Mouse (Mus musculus) layer of hippocampus, postnatal 14 days (tissue): ENCODE data around the gene Pid1. TPM values are rescaled to one million over a fixed set of nuclear protein-coding genes. Genes with fewer than 3 reads are reported as not detected.

Experiments used
- DNase-seq, 2 experiments: peaks; one replicate each; pipeline ENCODE4 v3.0.0; 2021 to 2022; ENCODE audit warnings: low spot score in 2 of 2, mixed read lengths in 1 of 2
- microRNA-seq, 2 experiments: library from miRNA; unstranded; fragments of <30 nt; microRNA quantifications; one replicate each; pipeline ENCODE4 v1.2.0; 2021
- total RNA-seq, 2 experiments: library from RNA; stranded (reverse); gene quantifications; 2 replicates each; pipeline ENCODE4 v1.2.3; 2021

The Pid1 gene
- total RNA-seq, 2 experiments from 2014 or later: 33.7 to 35.8 TPM

DNA sequence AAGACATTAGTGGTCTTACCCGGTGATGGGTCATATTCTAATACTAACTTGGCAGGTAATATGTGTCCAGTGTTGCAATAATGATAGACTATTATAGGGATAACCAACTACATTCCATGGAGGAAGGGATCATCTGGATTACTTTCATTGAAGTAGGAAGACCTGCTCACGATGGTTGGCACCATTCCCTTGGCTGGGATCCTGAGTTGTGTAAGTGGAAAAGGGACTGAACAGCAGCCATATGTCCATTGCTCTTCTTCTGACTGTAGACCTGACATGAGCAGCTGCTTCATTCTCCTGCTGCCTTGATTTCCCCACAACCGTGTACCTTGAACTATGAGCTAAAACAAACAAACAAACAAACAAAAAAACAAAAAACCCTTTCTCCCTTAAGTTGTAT lies 278.6 kb downstream of the Pid1 start:
- DNase-seq: no peak

DNA sequence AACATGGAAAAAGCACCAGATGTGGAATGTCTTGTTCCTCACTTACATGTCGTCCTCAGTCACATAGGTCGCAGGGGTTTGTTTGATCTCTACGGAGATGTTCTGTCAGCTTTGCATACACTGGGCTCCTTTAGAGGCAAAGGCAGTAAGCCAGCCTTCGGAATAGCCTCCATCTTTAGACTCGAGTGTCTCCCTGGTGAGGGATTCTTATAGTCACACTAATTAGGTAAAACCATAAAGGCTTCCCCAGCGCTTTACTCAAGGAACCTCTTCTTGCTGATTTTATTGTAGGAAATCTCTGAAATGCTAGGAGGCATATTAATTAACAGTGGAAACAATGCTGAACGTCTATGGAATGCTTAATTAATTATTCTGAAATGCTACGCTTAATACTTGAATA lies 284.4 kb downstream of the Pid1 start:
- no peak for DNase-seq

DNA sequence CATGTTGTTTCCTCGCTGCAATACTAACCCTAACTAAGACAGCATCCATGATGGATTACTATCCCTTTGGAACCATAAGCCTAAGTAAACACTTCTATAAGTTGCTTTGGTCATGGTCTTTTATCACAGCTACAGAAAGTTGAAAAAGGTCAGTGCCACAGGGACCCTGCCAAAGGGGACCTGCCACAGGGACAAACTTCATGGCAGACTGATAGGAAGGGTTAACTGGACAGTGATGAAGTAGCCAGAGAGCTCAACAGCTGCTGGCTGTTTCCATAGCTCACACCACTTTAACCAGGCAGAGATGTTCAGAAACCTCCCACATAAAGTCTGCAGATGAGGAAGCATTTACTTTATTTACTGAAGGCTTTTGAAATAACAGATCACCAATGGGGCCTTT lies 287.0 kb downstream of the Pid1 start:
- DNase-seq: no peak

DNA sequence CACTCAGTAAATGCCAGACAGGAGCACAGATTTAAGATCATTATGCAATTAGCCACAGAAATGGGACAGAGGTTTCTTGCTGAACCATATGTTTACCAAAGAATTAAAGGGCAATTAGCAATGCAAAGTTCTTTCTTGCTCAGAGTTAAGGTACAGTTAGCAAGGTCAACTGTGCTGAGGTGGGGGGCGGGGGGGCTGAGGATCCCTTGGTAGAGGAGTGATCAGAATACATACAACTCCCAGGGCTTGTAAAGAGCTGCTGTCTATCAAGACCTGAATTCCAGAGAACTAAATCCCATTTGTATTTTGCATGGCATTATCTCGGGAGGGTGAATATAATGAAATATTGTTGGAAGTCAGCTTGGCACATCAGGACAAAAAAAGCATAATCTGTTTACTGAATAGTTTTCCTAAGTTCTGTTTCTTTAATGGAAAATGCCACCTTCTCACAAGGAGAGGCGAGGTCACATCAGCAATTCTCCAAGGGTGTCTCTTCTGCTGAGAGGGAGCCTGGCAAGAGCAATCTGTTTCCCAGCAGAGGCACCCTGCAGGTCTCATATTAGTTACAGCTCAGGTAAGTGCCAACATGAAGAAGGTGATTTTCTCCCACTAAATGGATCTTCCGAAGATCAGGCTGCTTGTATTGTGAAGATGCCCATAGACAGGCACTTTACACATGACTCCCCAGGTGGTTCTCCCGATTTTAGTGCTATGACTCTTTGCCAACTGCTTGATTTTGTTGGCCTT lies 306.9 kb downstream of the Pid1 start:
- DNase-seq: no peak

DNA sequence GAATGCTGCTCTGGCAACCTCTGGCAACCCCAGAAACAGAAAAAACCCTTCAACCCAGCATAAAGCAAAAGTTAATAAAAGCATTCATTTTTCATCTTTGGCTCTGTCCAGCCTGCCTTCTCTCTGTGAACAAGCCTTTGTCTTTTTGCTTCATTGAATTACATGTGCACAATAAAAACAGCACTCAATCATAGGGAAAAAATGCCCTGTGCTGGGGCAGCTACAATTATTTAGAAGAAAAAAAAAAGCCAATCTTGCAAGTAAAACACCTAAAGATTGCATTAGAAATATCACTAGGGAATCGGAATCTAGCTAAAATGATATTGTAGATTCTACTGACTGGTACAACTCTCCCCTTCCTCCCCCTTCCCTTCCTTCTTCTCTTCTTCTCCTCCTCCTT lies 307.7 kb downstream of the Pid1 start:
- no peak for DNase-seq

DNA sequence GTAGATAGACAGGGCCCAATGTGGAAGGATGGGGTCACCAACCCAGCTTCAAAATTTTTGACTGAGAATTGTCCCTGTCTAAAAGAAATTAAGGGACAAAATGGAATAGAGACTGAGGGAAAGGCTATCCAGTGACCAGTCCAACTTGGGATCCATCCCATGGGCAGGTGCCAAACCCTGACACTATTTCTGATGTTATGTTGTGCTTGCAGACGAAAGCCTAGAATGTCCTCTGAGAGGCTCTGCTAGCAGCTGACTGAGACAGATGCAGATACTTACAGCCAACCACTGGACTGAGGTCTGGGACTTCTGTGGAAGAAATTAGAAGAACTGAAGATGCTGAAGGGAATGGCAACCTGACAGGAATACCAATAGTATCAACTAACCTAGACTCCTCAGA lies 338.2 kb downstream of the Pid1 start:
- no peak for DNase-seq

DNA sequence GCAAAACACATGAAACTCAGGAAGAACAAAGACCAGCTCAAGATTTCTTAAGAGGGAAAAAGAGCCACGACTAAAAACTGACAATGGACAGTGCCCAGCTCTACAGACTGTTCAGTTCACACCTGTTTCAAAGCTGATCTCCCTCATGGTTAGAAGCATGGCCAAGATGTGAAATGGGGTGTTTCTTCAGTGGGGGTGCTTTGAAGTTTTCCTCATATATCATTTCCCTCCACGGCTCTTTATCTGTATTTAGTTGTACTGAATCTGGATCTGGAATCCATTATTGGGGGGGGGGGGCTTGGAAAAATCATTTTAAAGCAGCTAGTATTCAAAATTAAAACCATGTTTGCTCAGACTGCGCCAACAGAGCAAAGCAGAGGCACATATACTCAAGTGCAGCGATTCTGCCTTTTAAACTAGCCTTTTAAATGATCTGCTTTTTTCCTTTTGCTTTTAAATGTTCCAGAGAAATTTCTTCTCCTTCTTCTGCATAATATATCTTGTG lies 351.1 kb downstream of the Pid1 start:
- no peak for DNase-seq

DNA sequence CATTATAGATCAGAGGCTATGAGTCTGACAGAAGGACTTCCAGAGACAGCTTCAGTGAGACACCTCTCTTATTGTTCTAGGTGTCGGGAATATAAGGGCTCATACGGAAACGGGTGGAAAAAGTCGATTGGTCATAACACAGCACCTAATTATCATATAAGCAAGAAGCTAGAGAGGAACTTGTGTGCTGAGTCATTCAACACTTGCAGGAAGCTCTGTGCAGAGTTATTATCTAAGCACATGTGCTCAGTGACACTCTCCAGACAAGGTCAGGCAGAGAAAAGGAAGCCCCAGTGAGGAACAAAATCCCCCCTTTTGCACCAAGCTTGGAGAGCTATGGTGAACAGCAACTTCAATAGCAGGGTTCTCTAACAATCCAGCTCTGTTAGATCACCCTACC lies 361.4 kb downstream of the Pid1 start:
- no peak for DNase-seq

Small RNAs within 50 kb of the gene (microRNA-seq; reads per million reads assigned to microRNA genes)
- gene Mir6353: 0 to 0.28 reads per million in 2 experiments
